Mouse (Mus musculus) heart, embryonic 14.5 days (tissue): ENCODE measurements around the gene Pcyt1b. TPM values are rescaled to one million over a fixed set of nuclear protein-coding genes. Genes with fewer than 3 reads are reported as not detected.

Experiments used
- ATAC-seq: fragments of 200-750 bp; cut with Nextera tagmentation; 2 replicates; pipeline ENCODE4 v1.8.0; 2017; ENCODE audit warnings: low read depth, moderate TSS enrichment; ENCODE audit not compliant: insufficient number of reproducible peaks, insufficient read depth, low FRiP score
- H3K27ac ChIP-seq, 2 experiments: fragments of 200-500 bp in 1 of 2; fragments of 300-500 bp in 1 of 2; sonication (generic) in 1 of 2; replicated peaks in 1 of 2; 2 replicates each; pipeline ENCODE4 v1.5.1; 2012 to 2014; ENCODE audit warnings: low read depth in 2 of 2, low read length in 2 of 2, control low read depth in 1 of 2, mild to moderate bottlenecking in 1 of 2, mixed read lengths in 1 of 2; ENCODE audit not compliant: control insufficient read depth in 1 of 2, insufficient read depth in 1 of 2
- H3K27me3 ChIP-seq: fragments of 300-500 bp; sonication (generic); 2 replicates; pipeline ENCODE4 v1.6.1; 2014; ENCODE audit warnings: mild to moderate bottlenecking, low read length, control low read depth; ENCODE audit not compliant: control insufficient read depth, insufficient read depth
- H3K36me3 ChIP-seq: fragments of 300-500 bp; sonication (generic); 2 replicates; pipeline ENCODE4 v1.6.1; 2014; ENCODE audit warnings: mild to moderate bottlenecking, control low read depth, low read length, mixed read lengths; ENCODE audit not compliant: control insufficient read depth, insufficient read depth
- H3K4me1 ChIP-seq, 2 experiments: fragments of 200-500 bp in 1 of 2; fragments of 300-500 bp in 1 of 2; sonication (generic) in 1 of 2; 2 replicates each; pipeline ENCODE4 v1.6.1; 2012 to 2014; ENCODE audit warnings: low read length in 2 of 2, control low read depth in 1 of 2, mixed read lengths in 1 of 2; ENCODE audit not compliant: control insufficient read depth in 2 of 2, insufficient read depth in 2 of 2
- H3K4me2 ChIP-seq: fragments of 300-500 bp; sonication (generic); 2 replicates; pipeline ENCODE4 v1.6.1; 2014; ENCODE audit warnings: mild to moderate bottlenecking, low read length
- H3K4me3 ChIP-seq, 2 experiments: fragments of 200-500 bp in 1 of 2; fragments of 300-500 bp in 1 of 2; sonication (generic) in 1 of 2; 2 replicates each; pipeline ENCODE4 v1.5.1; 2012 to 2014; ENCODE audit warnings: low read length in 2 of 2, mild to moderate bottlenecking in 2 of 2, control low read depth in 1 of 2, low read depth in 1 of 2, moderate library complexity in 1 of 2; ENCODE audit not compliant: control insufficient read depth in 1 of 2, insufficient read depth in 1 of 2
- H3K9ac ChIP-seq: fragments of 300-500 bp; sonication (generic); 2 replicates; pipeline ENCODE4 v1.6.1; 2014; ENCODE audit warnings: mild to moderate bottlenecking, low read length
- H3K9me3 ChIP-seq: fragments of 300-500 bp; sonication (generic); 2 replicates; pipeline ENCODE4 v1.6.1; 2016; ENCODE audit warnings: low read length, control low read depth; ENCODE audit not compliant: control insufficient read depth
- polyA plus RNA-seq: library from polyadenylated mRNA; unstranded; fragments of >200 nt; fragmentation: Nextera tagmentation; extraction: Ambion mirVana; gene quantifications from 2 replicates; pipeline ENCODE4 v1.2.1, GENCODE M21; 2014

The Pcyt1b gene
- polyA plus RNA-seq, 1 experiment from 2014 or later: 1.00 TPM

DNA sequence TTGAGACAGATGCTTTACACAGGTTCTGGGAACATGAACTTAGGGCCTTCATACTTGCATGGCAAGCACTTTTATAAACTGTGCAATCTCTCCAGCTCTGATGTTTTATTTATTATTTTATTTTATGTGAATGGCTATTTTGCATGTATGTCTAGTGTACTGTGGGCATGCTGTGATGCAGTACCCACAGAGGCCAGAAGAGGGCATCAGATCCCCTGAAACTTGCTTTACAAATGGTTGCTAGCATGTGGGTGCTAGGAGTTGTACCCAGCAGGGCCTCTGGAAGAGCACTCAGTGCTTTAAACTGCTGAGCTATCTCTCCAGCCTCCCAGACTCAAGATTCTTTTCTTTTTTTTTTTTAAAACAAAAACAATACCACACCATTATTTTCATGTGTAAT, 138.5 kb downstream of the Pcyt1b start:
- Histone ChIP-seq H3K4me3 (no peak overlapping the region), H3K27me3 (no peaks in the 10 kb centered on the region), H3K4me2 (no peak overlapping the region), H3K36me3 (no peaks in the 10 kb centered on the region), H3K27ac (no peak overlapping the region), H3K9me3 (no peaks in the 10 kb centered on the region), H3K9ac (no peak overlapping the region), H3K4me1 (no peaks in the 10 kb centered on the region)
- no peak for ATAC-seq

Other genes starting within 250 kb of the Pcyt1b start
- 9.5 and 9.6 TPM in 2 replicates for gene Pola1, start 22.7 kb upstream of the Pcyt1b start, polyA plus RNA-seq
- gene Pdk3, start 177.3 kb downstream of the Pcyt1b start, polyA plus RNA-seq: 129 and 137 TPM in 2 replicates